Mouse (Mus musculus): ENCODE results near the gene Csn1s1. TPM values are rescaled to one million over a fixed set of nuclear protein-coding genes. Genes with fewer than 3 reads are reported as not detected.

Gene Csn1s1
- 0.34 and 0.88 TPM in 2 replicates for polyA plus RNA-seq (2012; rRNA removed)

GRCm38 (mm10) chr5:87665908-87666307 is at the start of gene Csn1s1:
Gene Csn1s1, plus strand, starts transcription at chr5:87666208.
- no peak for TF ChIP-seq CTCF (IDR thresholded peaks at IDR 0.05; ENCODE audit: borderline replicate concordance, control insufficient read depth, extremely low read depth, insufficient read depth, low read length, poor library complexity)
- no peak for TF ChIP-seq POLR2A (IDR thresholded peaks at IDR 0.05; ENCODE audit: control insufficient read depth, extremely low read depth, insufficient read depth, low read length, poor library complexity)
- Histone ChIP-seq H3K4me3 (ENCODE audit: control insufficient read depth, insufficient read depth, low read length) (no peak within 1 kb of the TSS), H3K27me3 (ENCODE audit: control insufficient read depth, insufficient read depth, low read length) (no peaks in the 10 kb centered on the region), H3K4me1 (replicated peaks; ENCODE audit: control insufficient read depth, insufficient read depth, low read length) (no peaks in the 10 kb centered on the region), H3K27ac (ENCODE audit: control insufficient read depth, insufficient read depth, low read length) (no peak within 1 kb of the TSS), H3K36me3 (ENCODE audit: control insufficient read depth, insufficient read depth, low read length) (no peaks in the 10 kb centered on the region)
- no peak for DNase-seq

DNA sequence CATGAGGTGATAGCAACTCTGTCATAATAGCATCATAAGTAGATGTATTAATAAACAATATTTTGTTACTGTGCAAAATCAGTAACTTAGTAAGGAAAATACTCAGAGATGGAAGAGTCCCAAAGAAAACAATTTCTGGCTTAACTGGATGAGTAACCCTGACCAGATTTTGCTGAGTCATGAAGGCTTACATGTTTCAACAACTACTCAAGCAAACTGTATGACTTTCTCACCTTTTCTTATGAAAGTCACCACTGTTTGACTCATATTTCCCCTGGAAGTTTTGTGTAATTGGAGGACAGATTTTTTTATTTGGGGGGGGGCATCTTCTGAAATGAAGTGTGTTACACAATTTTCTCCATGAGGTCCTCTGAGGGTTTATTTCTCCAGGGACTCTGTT is 43.3 kb upstream of the Csn1s1 start:
- Histone ChIP-seq H3K27me3 (ENCODE audit: control insufficient read depth, insufficient read depth, low read length) (no peaks in the 10 kb centered on the region), H3K4me3 (ENCODE audit: control insufficient read depth, insufficient read depth, low read length) (no peak overlapping the region), H3K36me3 (ENCODE audit: control insufficient read depth, insufficient read depth, low read length) (no peaks in the 10 kb centered on the region), H3K4me1 (replicated peaks; ENCODE audit: control insufficient read depth, insufficient read depth, low read length) (no peaks in the 10 kb centered on the region), H3K27ac (ENCODE audit: control insufficient read depth, insufficient read depth, low read length) (no peak overlapping the region)
- DNase-seq: no peak
- TF ChIP-seq POLR2A (IDR thresholded peaks at IDR 0.05; ENCODE audit: control insufficient read depth, extremely low read depth, insufficient read depth, low read length, poor library complexity): no peak

- Histone ChIP-seq H3K27ac (ENCODE audit: control insufficient read depth, insufficient read depth, low read length) (no peak overlapping the region), H3K4me1 (replicated peaks; ENCODE audit: control insufficient read depth, insufficient read depth, low read length) (no peaks in the 10 kb centered on the region), H3K36me3 (ENCODE audit: control insufficient read depth, insufficient read depth, low read length) (no peaks in the 10 kb centered on the region), H3K4me3 (ENCODE audit: control insufficient read depth, insufficient read depth, low read length) (no peak overlapping the region), H3K27me3 (ENCODE audit: control insufficient read depth, insufficient read depth, low read length) (no peaks in the 10 kb centered on the region)
- no peak for TF ChIP-seq POLR2A (IDR thresholded peaks at IDR 0.05; ENCODE audit: control insufficient read depth, extremely low read depth, insufficient read depth, low read length, poor library complexity)
- TF ChIP-seq CTCF (IDR thresholded peaks at IDR 0.05; ENCODE audit: borderline replicate concordance, control insufficient read depth, extremely low read depth, insufficient read depth, low read length, poor library complexity): no peak
- DNase-seq: no peak
These were observed 23.2 kb upstream of the Csn1s1 start for GRCm38 (mm10) chr5:87642787-87643186.

DNA sequence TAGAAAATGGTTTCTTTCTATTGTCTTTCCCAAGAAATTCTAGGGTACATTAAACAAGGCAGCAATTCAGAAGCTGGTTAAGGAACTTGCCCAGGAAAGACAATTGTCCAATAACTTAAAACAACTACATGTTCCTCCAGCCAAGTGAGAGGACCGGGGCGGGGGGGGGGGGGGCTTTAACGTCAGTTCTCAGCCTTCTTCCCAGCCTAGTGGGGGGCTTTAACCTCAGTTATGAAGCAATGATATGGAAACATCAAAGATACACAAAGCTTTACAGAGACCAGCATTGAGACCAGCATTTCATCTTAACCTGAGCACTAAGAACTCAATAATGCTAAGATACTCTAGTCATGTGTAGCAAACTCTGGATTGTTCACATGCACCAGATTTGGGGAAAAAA is 33.5 kb downstream of the Csn1s1 start, which contains the start of gene Csn2:
TSS of gene Csn2 (minus strand) at position 101 of the 400 bp plus-strand sequence.
- H3K4me3 ChIP-seq (ENCODE audit: control insufficient read depth, insufficient read depth, low read length): no peak within 1 kb of the TSS
- TF ChIP-seq POLR2A (IDR thresholded peaks at IDR 0.05; ENCODE audit: control insufficient read depth, extremely low read depth, insufficient read depth, low read length, poor library complexity) (no peak), CTCF (IDR thresholded peaks at IDR 0.05; ENCODE audit: borderline replicate concordance, control insufficient read depth, extremely low read depth, insufficient read depth, low read length, poor library complexity) (no peak)
- 81% methylated on average over 3 of the region's 3 CpGs for WGBS
- H3K27ac ChIP-seq (ENCODE audit: control insufficient read depth, insufficient read depth, low read length): no peak within 1 kb of the TSS
- no peaks in the 10 kb centered on the region for H3K27me3 ChIP-seq (ENCODE audit: control insufficient read depth, insufficient read depth, low read length)
- DNase-seq: no peak
- no peaks in the 10 kb centered on the region for H3K36me3 ChIP-seq (ENCODE audit: control insufficient read depth, insufficient read depth, low read length)
- H3K4me1 ChIP-seq (replicated peaks; ENCODE audit: control insufficient read depth, insufficient read depth, low read length): no peaks in the 10 kb centered on the region

DNA sequence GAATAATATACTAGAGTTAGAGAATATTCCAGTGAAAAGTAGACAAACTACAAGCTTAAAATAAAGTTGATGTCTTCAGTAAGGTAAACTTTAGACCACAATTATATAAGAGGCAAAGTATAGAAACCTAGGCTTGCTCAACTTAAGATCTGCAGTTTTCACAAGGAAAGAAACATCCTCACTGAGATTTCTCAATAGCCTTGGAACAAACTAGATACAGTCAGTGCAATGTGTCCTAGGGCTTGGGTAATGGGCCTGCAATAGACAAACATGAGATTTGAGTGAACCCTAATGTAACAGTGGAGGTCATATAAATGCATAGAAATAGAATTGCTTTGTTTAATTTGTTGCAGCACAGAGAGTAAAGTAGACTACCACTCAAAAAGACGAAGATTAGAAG is 39.9 kb downstream of the Csn1s1 start:
- no peaks in the 10 kb centered on the region for H3K27me3 ChIP-seq (ENCODE audit: control insufficient read depth, insufficient read depth, low read length)
- H3K4me1 ChIP-seq (replicated peaks; ENCODE audit: control insufficient read depth, insufficient read depth, low read length): no peaks in the 10 kb centered on the region
- no peak for DNase-seq
- no peak overlapping the region for H3K4me3 ChIP-seq (ENCODE audit: control insufficient read depth, insufficient read depth, low read length)
- 78% methylated on average over 1 of the region's 1 CpGs for WGBS
- TF ChIP-seq CTCF (IDR thresholded peaks at IDR 0.05; ENCODE audit: borderline replicate concordance, control insufficient read depth, extremely low read depth, insufficient read depth, low read length, poor library complexity) (no peak), POLR2A (IDR thresholded peaks at IDR 0.05; ENCODE audit: control insufficient read depth, extremely low read depth, insufficient read depth, low read length, poor library complexity) (no peak)
- H3K36me3 ChIP-seq (ENCODE audit: control insufficient read depth, insufficient read depth, low read length): no peaks in the 10 kb centered on the region
- no peak overlapping the region for H3K27ac ChIP-seq (ENCODE audit: control insufficient read depth, insufficient read depth, low read length)

Other genes with a start within 250 kb of the Csn1s1 start
- gene Ugt2b38, start 242.0 kb upstream of the Csn1s1 start, polyA plus RNA-seq (2012; rRNA removed): not detected in 2 replicates
- gene Ugt2a2, start 183.9 kb upstream of the Csn1s1 start, polyA plus RNA-seq (2012; rRNA removed): not detected in 2 replicates
- not detected in 2 replicates for gene Gm43638, start 179.4 kb upstream of the Csn1s1 start, polyA plus RNA-seq (2012; rRNA removed)
- not detected in 2 replicates for gene Ugt2a1, start 175.3 kb upstream of the Csn1s1 start, polyA plus RNA-seq (2012; rRNA removed)
- not detected in 2 replicates for gene Sult1b1, start 128.0 kb upstream of the Csn1s1 start, polyA plus RNA-seq (2012; rRNA removed)
- gene Sult1d1, start 97.2 kb upstream of the Csn1s1 start, polyA plus RNA-seq (2012; rRNA removed): 0.04 and 0.08 TPM in 2 replicates
- not detected in 2 replicates for gene Sult1e1, start 74.6 kb upstream of the Csn1s1 start, polyA plus RNA-seq (2012; rRNA removed)
- 41.8 and 47.3 TPM in 2 replicates for gene Csn2, start 33.4 kb downstream of the Csn1s1 start, polyA plus RNA-seq (2012; rRNA removed)
- gene Csn1s2a, start 108.4 kb downstream of the Csn1s1 start, polyA plus RNA-seq (2012; rRNA removed): 0.75 and 0.88 TPM in 2 replicates
- gene Csn1s2b, start 141.9 kb downstream of the Csn1s1 start, polyA plus RNA-seq (2012; rRNA removed): not detected in 2 replicates
- not detected in 2 replicates for gene Prr27, start 159.5 kb downstream of the Csn1s1 start, polyA plus RNA-seq (2012; rRNA removed)
- 0.31 and 0.47 TPM in 2 replicates for gene Odam, start 218.8 kb downstream of the Csn1s1 start, polyA plus RNA-seq (2012; rRNA removed)

Data from thymus, adult 2 months (tissue).